Mouse (Mus musculus) c-Kit-negative CD71-positive TER-119-positive erythroid progenitor cells, embryonic 14.5 days (primary cell): ENCODE results near the gene Cdk14.
A peak's percentile ranks its signal among the peaks of the same experiment; 100 is the strongest.

Source experiments
- DNase-seq: peaks from one replicate; pipeline ENCODE4 v3.0.0-alpha.2; 2013; ENCODE audit warnings: low read depth, low spot score

The Cdk14 gene

GRCm38 (mm10) chr5:5005633-5006032 lies 414.5 kb downstream of the Cdk14 start:
- no peak for DNase-seq

GRCm38 (mm10) chr5:5004740-5005139 lies 415.4 kb downstream of the Cdk14 start:
- no peak for DNase-seq

GRCm38 (mm10) chr5:4993192-4993601 lies 426.9 kb downstream of the Cdk14 start:
- DNase-seq, result no peak

GRCm38 (mm10) chr5:4991023-4991422 lies 429.1 kb downstream of the Cdk14 start:
- no peak for DNase-seq

GRCm38 (mm10) chr5:4990237-4990636 lies 429.9 kb downstream of the Cdk14 start:
- DNase-seq, result no peak

GRCm38 (mm10) chr5:4986181-4986580 lies 433.9 kb downstream of the Cdk14 start:
- no peak for DNase-seq

GRCm38 (mm10) chr5:4979551-4979950 lies 440.6 kb downstream of the Cdk14 start:
- DNase-seq, result no peak

GRCm38 (mm10) chr5:4973408-4973807 lies 446.7 kb downstream of the Cdk14 start:
- no peak for DNase-seq

GRCm38 (mm10) chr5:4962063-4962610 lies 458.0 kb downstream of the Cdk14 start:
- DNase-seq, result peak; percentile 4

GRCm38 (mm10) chr5:4961636-4962035 lies 458.5 kb downstream of the Cdk14 start:
- no peak for DNase-seq

GRCm38 (mm10) chr5:4959446-4959845 lies 460.7 kb downstream of the Cdk14 start:
- DNase-seq, result no peak

GRCm38 (mm10) chr5:4955993-4956392 lies 464.1 kb downstream of the Cdk14 start:
- no peak for DNase-seq

GRCm38 (mm10) chr5:4955392-4955791 lies 464.7 kb downstream of the Cdk14 start:
- no peak for DNase-seq

- no peak for DNase-seq
Measured at GRCm38 (mm10) chr5:4949433-4949832, 470.7 kb downstream of the Cdk14 start.

- no peak for DNase-seq
Measured at GRCm38 (mm10) chr5:4948090-4948954, 471.8 kb downstream of the Cdk14 start.

- DNase-seq, result no peak
Measured at GRCm38 (mm10) chr5:4935131-4935530, 485.0 kb downstream of the Cdk14 start.

GRCm38 (mm10) chr5:4934491-4934890 lies 485.6 kb downstream of the Cdk14 start:
- no peak for DNase-seq

- no peak for DNase-seq
Measured at GRCm38 (mm10) chr5:4931539-4932143, 488.5 kb downstream of the Cdk14 start.

GRCm38 (mm10) chr5:4929628-4930027 lies 490.5 kb downstream of the Cdk14 start:
- DNase-seq, result no peak

- no peak for DNase-seq
Measured at GRCm38 (mm10) chr5:4924866-4925265, 495.2 kb downstream of the Cdk14 start.

- peak; percentile 12 for DNase-seq
Measured at GRCm38 (mm10) chr5:4918376-4918775, 501.7 kb downstream of the Cdk14 start.

GRCm38 (mm10) chr5:4917743-4918142 lies 502.4 kb downstream of the Cdk14 start:
- DNase-seq, result no peak

GRCm38 (mm10) chr5:4917274-4917673 lies 502.8 kb downstream of the Cdk14 start:
- DNase-seq, result no peak
